Mouse (Mus musculus) liver, adult (tissue): ENCODE results near the gene Tbata.

Experiments
- GATA4 ChIP-seq: IDR thresholded peaks from 2 replicates; pipeline ENCODE4 v1.6.1; 2014; ENCODE audit warnings: mild to moderate bottlenecking, low read length; ENCODE audit not compliant: insufficient replicate concordance

The Tbata gene

DNA sequence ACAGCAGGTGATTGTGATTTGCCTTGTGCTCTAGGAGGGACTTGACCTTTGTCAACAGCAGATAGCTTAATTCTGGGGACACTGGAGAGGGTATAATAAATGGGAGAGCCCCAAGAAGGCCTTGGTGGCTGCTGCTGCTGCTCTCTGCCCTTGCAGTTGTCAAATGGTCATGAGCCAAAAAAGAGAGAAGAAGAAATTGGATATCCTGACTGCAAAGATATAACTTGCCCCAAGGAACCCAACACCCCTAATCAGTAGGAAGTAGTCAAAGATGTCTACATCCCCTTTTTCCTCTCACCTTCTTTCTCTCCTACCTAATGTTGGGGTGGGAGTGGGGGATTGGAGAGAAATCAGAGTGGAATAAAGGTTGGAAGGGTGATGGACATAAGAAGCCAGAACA lies 19.6 kb upstream of the Tbata start:
- no peak for TF ChIP-seq GATA4

DNA sequence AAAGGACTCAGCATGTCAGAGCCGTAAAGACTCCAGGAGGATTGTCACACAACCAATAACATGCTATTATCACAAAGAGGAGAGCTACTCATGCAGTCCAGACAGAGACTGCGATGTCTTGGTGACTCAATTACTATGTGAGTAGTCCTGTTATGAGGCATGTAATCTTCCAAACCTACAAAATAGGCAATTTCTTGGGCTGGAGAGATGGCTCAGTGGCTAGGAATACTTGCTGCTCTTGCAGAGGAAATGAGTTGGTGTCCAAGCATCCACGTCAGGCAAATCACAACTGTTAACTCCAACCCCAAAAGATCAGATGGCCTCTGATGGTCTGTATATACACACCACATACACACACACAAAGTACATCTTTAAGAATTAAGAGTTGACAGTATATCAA lies 16.1 kb upstream of the Tbata start:
- no peak for TF ChIP-seq GATA4

DNA sequence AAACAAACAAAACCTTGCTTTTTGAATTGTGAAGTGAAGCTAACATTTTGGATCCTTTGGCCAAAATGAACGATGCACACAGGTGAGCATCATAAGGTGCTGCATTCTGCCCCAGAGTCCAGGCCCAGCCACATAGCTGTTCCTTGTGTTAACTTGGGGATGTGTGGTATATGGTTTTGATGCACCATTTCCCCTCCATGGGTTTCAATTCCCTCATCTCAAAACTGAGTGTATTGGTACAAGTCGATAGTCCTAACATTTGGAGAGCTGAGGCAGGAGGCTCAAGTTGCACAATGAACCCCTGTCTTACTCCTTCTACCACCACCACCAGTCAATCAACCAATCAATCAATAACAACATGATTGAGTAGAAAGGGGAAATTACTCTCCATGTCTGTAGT lies 15.3 kb upstream of the Tbata start:
- no peak for TF ChIP-seq GATA4

DNA sequence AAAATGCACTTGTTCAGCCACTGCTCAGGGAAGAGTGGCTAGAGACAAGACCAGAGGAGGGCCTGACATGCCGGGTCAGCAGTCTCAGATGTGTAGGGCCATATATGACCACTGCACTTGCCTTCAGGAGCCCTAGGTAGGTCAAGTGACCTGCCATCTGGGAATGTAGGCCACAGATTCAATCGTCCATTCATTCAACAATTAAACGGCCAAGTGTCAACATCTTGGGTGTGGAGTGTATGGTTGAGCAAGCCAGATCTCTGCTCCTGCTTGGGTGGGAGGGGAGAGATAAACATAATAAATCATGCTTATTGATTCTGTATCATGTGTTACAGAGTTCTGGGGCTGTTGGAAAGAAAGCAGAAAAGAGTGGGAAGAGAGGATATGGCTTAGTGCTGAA lies 13.2 kb upstream of the Tbata start:
- no peak for TF ChIP-seq GATA4

DNA sequence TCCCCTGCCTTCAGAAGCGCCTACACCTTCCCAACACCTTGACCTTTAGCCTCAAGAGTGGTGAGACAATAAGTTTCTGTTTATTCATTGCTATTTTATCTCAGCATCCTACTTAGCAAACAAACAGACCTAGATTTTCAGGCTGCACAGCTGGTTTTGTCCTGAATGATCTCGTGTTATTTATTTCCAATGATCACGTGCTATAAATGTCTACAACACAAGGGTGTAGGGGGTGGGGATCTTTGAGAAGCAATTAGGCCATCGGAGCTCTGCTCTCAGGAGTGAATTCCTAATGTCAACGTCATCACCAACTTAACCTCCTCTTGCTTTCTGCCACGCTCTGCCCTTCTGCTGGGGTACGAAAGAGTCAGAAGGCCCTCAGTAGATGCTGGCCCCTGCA lies 11.7 kb upstream of the Tbata start:
- no peak for TF ChIP-seq GATA4

DNA sequence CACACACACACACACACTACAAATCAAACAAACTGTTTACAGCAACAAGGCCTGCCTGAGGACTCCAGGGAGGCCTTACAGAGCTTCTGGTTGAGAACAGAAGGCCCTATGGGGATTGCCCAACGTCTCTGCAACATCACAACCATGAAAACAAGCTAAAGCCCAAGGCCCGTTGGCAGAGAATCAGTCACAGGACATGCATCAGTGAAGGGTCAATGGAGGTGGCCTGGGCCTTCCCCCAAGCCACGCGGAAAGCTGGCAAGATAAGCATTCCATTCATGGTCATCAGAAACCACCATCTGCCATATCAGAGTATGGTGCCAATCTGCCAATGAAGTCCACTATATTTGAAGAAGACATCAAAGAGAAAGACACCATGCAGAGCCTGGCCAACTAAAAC lies 11.1 kb upstream of the Tbata start:
- TF ChIP-seq GATA4, result no peak

DNA sequence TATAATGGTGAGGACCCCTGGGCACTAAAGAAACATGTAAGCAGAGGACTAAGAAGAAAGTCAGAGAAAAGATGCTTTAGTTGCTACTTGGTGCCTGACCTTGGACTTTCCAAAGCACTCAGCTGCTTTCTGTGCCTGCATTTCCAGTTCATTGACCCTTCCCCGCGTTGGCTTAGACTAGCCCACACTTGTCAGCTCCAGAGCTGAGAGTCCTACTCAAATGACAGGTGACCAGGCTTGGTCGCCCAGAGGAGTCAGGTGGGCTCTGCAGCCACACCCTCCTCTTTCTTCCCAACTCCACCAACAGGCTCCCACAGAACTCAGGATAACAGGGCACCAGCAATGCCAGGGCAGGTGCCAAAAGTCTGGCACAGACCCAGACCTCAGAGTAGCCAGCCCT lies 9.4 kb upstream of the Tbata start:
- no peak for TF ChIP-seq GATA4

DNA sequence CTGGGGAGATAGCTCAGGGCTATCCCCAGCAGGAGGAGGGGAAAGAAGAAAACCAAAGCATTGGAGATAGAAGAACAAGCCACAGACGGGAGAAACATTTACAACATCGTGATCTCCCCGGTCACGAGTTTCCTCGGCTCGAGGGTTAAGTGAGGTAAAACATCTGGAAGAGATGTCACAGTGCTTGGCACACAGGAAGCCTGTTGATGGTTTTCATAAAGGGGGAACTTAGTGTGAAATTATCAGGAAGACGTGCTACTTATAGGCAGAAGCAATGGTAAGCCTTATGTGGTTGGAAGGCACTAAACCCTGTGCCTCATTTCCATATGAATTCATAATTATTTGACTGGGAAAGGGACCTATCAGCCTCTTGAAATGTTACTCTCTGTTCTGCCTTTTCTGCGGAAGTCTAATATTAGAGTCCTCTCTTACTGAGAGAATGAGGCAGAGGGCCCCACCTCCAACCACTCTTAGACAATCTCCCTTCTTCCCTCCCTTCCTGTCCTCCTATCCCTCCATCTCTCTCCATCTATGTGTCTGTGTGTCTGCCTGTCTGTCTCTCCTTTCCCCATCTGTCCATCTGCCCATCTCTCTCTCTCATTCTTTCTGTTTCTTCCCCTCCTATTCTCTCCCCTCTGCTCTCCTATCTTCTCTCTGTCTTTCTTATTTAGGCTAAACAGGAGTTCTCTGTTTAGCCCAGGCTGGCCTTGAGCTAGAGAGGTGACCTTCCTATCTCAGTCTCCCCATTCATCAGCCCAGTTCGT lies 4.2 kb upstream of the Tbata start:
- TF ChIP-seq GATA4, result no peak

DNA sequence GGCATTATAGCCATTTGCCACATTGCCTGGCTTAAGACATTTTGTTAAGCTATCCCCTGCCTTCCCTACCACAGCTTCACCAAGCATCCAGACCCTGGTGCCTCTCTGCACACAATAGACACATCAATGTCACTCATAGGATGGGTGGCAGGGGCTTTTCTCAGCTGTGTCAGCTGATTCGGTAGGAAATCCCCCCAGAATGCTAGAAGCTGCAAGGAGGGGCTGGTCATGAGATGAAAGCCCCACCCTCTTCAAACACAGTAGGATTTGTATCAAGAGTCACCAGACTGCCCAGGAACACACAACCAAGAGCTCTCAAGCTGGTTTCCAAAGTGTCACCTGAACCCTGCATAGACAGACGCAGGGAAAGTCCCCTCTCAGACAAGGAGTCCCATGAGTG lies 3.4 kb upstream of the Tbata start:
- no peak for TF ChIP-seq GATA4

DNA sequence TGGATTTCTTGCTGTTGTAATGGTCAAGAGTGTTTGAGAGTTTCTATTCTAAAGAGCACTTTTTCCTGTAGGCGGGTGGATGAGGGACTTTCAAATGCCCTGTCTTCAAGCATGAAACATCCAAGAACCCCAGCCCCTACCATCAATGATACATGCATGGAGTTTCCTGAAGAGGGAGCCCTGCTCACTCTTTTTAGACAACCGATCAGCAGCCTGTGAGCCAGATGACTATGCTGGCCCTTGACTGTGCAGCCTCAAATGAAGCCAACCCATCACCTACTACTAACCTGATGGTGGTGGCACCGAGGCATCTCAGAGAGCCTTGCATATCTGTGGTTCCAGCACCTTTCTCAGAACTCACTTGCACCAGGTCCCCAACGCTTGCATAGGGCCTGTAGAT lies 742 bp downstream of the Tbata start:
- no peak for TF ChIP-seq GATA4

DNA sequence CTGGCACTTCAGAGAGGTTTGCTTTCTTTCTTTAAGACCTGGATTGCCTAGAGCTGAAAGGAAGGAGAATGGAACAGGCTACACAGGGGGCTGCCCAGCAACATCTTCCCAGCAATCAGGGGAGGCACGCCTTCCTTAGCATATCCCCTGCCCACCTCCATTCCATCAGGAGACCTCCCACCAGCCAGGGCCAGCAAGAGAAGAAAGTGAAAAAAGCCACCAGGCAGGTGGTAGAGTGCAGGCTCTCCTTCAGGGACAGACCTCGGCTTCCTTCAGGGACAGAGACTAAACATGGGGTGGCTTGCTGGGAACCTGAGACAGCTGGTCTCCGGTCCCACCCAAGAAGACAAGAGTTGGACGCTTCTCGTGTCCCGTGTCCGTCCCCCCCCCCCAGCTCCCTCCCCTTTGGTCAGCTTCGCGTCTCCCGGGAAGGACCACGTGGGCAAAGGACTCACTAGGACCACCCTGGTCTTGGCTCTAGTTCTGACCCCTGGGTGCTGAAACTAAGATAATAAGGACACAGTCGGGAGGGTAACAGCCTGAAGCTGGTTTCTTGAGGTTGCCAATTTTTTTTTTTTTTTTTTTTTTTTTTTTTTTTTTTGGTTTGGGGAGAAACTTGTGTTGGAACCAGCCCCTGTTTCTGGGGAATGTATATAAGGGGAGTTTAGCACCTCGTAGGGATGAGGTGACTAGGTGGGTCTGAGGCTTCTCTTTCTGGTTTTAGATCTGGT lies 3.1 kb downstream of the Tbata start:
- no peak for TF ChIP-seq GATA4

DNA sequence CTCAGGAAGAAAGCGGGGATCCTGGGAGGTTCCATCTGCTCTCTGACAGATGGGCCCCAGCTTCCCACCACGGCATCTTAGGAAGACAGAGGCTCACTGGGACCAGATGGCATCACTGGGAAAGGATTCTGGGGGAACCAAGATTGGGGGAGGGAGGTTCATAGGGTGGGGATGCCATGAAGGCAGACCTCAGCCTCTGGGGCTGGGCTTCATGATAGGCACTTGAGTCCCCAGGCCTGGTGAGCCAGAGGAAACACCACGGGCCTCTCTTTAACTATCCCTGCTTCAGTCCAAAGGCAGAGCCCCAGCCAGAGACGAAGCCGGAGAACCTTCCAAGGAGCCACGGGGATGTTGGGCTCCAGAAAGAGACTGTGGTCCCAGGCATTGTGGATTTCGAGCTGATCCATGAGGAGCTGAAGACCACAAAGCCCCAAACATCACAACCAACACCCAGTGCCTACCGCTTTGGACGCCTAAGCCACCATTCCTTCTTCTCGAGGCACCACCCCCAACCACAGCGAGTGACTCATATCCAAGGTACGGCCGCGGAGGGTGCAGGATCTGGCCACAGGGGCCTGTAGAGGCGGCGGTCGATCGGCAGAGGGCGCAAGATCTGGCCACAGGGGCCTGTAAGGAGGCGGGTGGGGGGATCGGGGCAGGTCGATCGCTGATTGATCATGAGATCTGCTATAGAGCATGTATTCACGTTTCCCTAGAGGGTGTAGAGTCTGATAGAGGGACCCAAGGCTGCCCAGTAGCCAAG lies 3.9 kb downstream of the Tbata start:
- no peak for TF ChIP-seq GATA4

DNA sequence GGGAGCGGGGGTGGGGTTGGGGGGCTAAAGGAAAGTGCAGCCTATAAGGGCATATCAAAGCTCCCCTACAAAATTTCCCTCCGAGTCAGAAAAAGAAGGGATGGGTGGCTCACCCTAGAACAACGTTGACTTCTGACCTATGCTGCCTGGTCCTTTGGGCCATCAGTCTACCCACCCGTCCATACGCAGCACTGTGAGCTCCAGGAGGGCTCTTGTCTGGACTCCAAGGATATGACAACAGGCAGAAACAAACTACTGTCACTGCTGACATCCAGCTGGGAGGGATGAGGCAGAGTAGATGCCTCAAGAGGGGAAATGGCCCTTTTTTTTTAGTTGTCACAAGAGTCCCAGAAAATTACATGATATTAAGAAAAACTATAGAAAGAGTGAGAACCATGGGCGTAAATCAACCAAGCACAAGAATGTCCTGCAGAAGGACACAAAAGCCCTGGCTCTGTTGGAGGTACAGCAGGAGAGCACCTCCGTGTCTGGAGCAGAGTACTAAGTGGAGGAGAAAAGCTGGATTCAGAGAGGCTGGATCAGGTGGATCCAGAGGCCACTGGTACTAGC lies 4.6 kb downstream of the Tbata start:
- TF ChIP-seq GATA4, result no peak

DNA sequence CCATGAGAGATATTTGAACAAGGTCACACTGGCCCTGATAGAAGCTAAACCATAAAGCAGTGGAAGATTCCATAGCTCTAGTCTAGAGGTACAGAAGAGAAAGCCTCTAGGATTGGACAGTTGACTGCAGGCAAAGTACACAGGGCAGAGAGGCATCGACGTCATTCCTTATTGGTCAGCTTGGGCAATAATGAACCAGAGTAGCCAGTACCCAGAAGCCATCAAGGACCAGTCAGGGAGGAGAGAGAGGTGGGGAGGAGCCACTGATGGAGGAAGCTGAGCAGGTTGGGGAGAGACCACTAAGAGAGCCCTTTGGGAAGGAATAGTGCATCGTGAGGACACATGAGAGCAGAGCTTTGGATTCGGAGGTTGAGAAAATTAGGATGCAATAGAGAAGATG lies 6.0 kb downstream of the Tbata start:
- no peak for TF ChIP-seq GATA4

DNA sequence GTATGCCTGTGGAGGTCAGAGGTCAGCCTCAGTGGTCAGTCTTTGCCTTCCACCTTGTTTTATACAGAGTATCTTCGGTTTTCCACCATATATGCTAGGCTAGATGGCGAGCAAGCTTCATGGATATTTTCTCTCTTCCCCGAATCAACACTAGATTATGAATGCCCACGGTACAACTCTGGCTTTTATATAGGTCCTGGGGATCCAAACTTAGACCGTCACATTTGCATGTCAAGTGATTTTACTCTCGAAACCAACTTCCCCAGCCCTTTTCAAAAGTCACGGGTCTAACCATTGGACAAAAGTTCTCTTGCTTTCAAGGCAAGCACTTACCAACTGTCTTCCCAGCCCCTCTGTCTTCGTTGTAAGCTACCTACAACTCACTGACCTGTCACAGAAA lies 6.9 kb downstream of the Tbata start:
- TF ChIP-seq GATA4, result no peak

DNA sequence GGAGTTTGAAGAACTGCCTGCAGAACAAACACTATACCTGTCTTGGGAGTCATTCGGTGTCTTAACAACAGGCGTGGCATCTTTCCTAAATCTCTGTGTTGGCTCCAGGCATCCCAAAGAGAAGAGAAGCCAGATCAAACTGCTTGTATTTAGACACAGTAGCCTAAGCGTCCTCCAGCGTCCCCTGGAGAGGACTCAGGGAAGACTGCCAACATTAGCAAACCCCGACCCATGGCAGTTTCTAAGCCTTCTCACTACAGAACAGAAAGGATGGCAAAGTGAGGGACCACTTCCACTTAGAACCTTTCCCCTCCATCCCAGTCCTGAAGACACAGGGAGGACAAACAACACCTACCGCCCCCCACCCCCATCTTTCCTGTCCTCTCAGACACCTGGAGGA lies 8.2 kb downstream of the Tbata start:
- no peak for TF ChIP-seq GATA4
